Mouse (Mus musculus) liver, embryonic 14.5 days (tissue): ENCODE data around the gene Zfp869. TPM values are rescaled to one million over a fixed set of nuclear protein-coding genes. Genes with fewer than 3 reads are reported as not detected.
"Not testable (repeated sequence)": the region's sequence is repeated elsewhere in the genome, so short reads cannot be mapped to it uniquely, and the experiment has no call there.

Experiments used
- ATAC-seq: fragments of 200-750 bp; cut with Nextera tagmentation; 2 replicates; pipeline ENCODE4 v1.8.0; 2017; ENCODE audit warnings: moderate number of reproducible peaks, mild to moderate bottlenecking, moderate library complexity; ENCODE audit not compliant: insufficient read depth
- DNase-seq, 3 experiments: peaks; one replicate each; pipeline ENCODE4 v3.0.0-alpha.2; 2012 to 2013; ENCODE audit warnings: low read depth in 3 of 3, low spot score in 3 of 3
- H3K27ac ChIP-seq: fragments of 300-500 bp; sonication (generic); 2 replicates; pipeline ENCODE4 v1.5.1; 2014; ENCODE audit warnings: moderate library complexity, mild to moderate bottlenecking, control low read depth, inconsistent platforms
- H3K27me3 ChIP-seq: fragments of 300-500 bp; sonication (generic); 2 replicates; pipeline ENCODE4 v1.6.1; 2014; ENCODE audit warnings: mild to moderate bottlenecking, low read length, moderate library complexity; ENCODE audit not compliant: control insufficient read depth, insufficient read depth
- H3K36me3 ChIP-seq: fragments of 300-500 bp; sonication (generic); replicated peaks from 2 replicates; pipeline ENCODE4 v1.6.1; 2014; ENCODE audit warnings: low read depth; ENCODE audit not compliant: control insufficient read depth, insufficient read depth
- H3K4me1 ChIP-seq, 2 experiments: fragments of 200-500 bp in 1 of 2; fragments of 300-500 bp in 1 of 2; sonication (generic) in 1 of 2; replicated peaks; 2 replicates each; pipeline ENCODE4 v1.6.1; 2012 to 2014; ENCODE audit warnings: antibody characterized with exemption in 1 of 2, inconsistent platforms in 1 of 2, low read length in 1 of 2; ENCODE audit not compliant: control insufficient read depth in 2 of 2, insufficient read depth in 2 of 2
- H3K4me2 ChIP-seq: fragments of 300-500 bp; sonication (generic); 2 replicates; pipeline ENCODE4 v1.6.1; 2014; ENCODE audit warnings: low read depth, mild to moderate bottlenecking, control low read depth, moderate library complexity
- H3K4me3 ChIP-seq, 2 experiments: fragments of 200-500 bp in 1 of 2; fragments of 300-500 bp in 1 of 2; sonication (generic) in 1 of 2; 2 replicates each; pipeline ENCODE4 v1.5.1; 2012 to 2014; ENCODE audit warnings: low read depth in 2 of 2, low read length in 2 of 2, mild to moderate bottlenecking in 2 of 2, control low read depth in 1 of 2, inconsistent platforms in 1 of 2, moderate library complexity in 1 of 2; ENCODE audit not compliant: insufficient read depth in 1 of 2
- H3K9ac ChIP-seq: fragments of 300-500 bp; sonication (generic); replicated peaks from 2 replicates; pipeline ENCODE4 v1.6.1; 2014; ENCODE audit warnings: mild to moderate bottlenecking, control low read depth, moderate library complexity
- H3K9me3 ChIP-seq: fragments of 300-500 bp; sonication (generic); 2 replicates; pipeline ENCODE4 v1.6.1; 2016; ENCODE audit warnings: low read length, mixed read lengths; ENCODE audit not compliant: control insufficient read depth
- CTCF ChIP-seq: IDR thresholded peaks from 2 replicates; pipeline ENCODE4 v1.5.1; 2016; ENCODE audit warnings: antibody characterized with exemption, low read depth, control low read depth
- EP300 ChIP-seq: IDR thresholded peaks from 2 replicates; pipeline ENCODE4 v1.6.1; 2016; ENCODE audit warnings: antibody characterized with exemption, low read depth
- WGBS: fragments of 180-500 bp; shearing (Covaris S2); extraction: QIAGEN DNeasy Blood & Tissue Kit; methylation state at CpG from one replicate; pipeline ENCODE4 v1.1.7; 2014; ENCODE audit not compliant: insufficient replicate concordance; 5-methylcytosine and 5-hydroxymethylcytosine counted together
- polyA plus RNA-seq, 2 experiments: library from polyadenylated mRNA; depleted of rRNA in 1 of 2; stranded (reverse) in 1 of 2; unstranded in 1 of 2; fragments of >200 nt; fragmentation: Nextera tagmentation in 1 of 2; extraction: Ambion mirVana in 1 of 2; gene quantifications; 2 replicates each; pipeline versions ENCODE4 v1.2.1 to v1.2.3; 2012 to 2014

The Zfp869 gene
- 2.7 and 4.9 TPM in 2 replicates for polyA plus RNA-seq (2012; rRNA removed)
- 10.0 and 12.3 TPM in 2 replicates for polyA plus RNA-seq (2014; fragmentation: Nextera tagmentation; extraction: Ambion mirVana)

DNA sequence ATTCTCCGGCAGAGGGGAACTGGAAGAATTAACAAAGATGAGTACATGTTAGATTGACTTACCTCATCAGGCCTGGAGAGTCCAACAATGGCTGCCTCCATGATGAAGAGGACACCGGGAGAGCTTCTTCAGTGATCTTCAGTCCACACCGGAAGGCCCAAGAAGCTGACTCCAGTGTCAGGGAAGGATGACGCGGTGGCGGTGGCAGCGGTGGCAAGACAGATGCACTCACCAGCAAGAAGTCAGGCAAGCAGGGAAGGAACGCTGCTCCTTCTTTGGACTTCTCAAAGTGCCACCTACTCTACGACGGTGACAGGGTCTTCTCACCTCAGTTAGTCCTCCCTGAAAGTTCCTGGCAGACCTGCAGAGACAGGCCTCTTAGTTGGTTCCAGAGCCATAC lies at the start of gene Zfp869:
Gene Zfp869, minus strand, starts transcription at position 101 of the 400 bp plus-strand sequence.
- H3K36me3 ChIP-seq, result peaks cover 56% of the 10 kb centered on the region
- not testable (repeated sequence) for ATAC-seq, H3K9ac ChIP-seq, H3K4me2 ChIP-seq, H3K27ac ChIP-seq, DNase-seq, H3K27me3 ChIP-seq, H3K9me3 ChIP-seq, H3K4me1 ChIP-seq, H3K4me3 ChIP-seq
- WGBS, result 95% methylated on average over 8 of the region's 10 CpGs

DNA sequence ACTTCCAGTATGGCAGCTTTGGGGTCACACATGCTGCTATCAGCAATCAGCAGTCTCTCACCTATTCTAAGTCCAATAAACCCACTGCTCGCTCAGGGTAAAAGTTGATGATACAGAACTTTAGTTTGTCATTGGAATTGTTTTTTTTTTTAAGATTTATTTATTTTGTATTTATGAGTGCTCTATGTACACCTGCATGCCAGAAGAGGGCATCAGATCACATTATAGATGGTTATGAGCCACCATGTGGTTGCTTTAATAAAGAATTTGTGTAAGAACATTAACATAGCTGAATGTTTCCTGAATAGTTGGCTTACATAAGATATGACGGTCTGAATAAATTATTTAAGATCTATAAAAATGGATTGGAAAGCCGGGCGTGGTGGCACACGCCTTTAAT lies 47.8 kb upstream of the Zfp869 start:
- Histone ChIP-seq H3K4me2 (no peak overlapping the region), H3K4me3 (no peak overlapping the region), H3K9ac (no peak overlapping the region), H3K9me3 (no peaks in the 10 kb centered on the region), H3K4me1 (peaks cover 0 to 6% of the 10 kb centered on the region in 2 experiments; a peak in 1 of 4 replicates), H3K27ac (no peak overlapping the region), H3K36me3 (peaks cover 13% of the 10 kb centered on the region; the same call in 1 of the 2 replicates), H3K27me3 (no peaks in the 10 kb centered on the region)
- ATAC-seq, result no peak
- DNase-seq, result no peak
- TF ChIP-seq CTCF, result no peak
- no peak for TF ChIP-seq EP300
- 80% methylated on average over 5 of the region's 5 CpGs for WGBS

DNA sequence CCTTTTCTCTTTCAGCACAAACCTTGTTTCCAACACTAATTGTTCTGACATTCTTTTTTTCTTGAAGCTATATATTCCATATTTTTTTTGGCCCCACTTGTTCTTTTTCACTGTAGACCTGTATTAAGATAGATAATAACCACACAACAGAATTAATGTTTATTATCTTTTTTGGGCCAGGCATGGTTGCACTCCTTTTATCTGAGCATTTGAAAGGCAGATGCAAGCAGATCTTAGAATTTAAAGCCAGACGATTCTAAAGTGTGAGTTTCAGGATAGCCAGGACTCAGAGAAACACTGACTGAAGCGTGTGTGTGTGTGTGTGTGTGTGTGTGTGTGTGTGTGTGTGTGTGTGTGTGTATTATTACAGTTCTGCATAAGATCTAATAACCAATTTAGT lies 41.9 kb upstream of the Zfp869 start:
- DNase-seq, result peak in 1 of 3 experiments; percentile 27
- Histone ChIP-seq H3K27ac (peak overlapping the region; percentile 47), H3K36me3 (peaks cover 4% of the 10 kb centered on the region; the same call in 1 of the 2 replicates), H3K27me3 (no peaks in the 10 kb centered on the region), H3K4me3 (no peak overlapping the region), H3K9ac (no peak overlapping the region), H3K4me2 (peak overlapping the region; percentile 31), H3K9me3 (no peaks in the 10 kb centered on the region), H3K4me1 (peaks cover 28 to 38% of the 10 kb centered on the region in 2 experiments)
- ATAC-seq, result no peak
- TF ChIP-seq EP300 (peak; percentile 59; the same call in 1 of the 2 replicates), CTCF (no peak)
- WGBS, result 10% methylated on average over 2 of the region's 2 CpGs

GRCm38 (mm10) chr8:69749544-69750454 lies 39.3 kb upstream of the Zfp869 start, which contains the start of gene Zfp963:
Gene Zfp963, minus strand, starts transcription at chr8:69749970.
- Histone ChIP-seq H3K4me2 (peak within 1 kb of the TSS; percentile 77), H3K27ac (peak within 1 kb of the TSS; percentile 92), H3K9ac (peak within 1 kb of the TSS; percentile 77), H3K9me3 (no peaks in the 10 kb centered on the region), H3K27me3 (no peaks in the 10 kb centered on the region), H3K36me3 (no peaks in the 10 kb centered on the region), H3K4me1 (peaks cover 28 to 38% of the 10 kb centered on the region in 2 experiments), H3K4me3 (peak within 1 kb of the TSS; percentile 70 to 79)
- WGBS, result 4% methylated on average over 48 of the region's 48 CpGs
- DNase-seq (peak; percentile 89 to 91 (median 91)), ATAC-seq (peak; percentile 98)
- TF ChIP-seq EP300 (no peak), CTCF (peak; percentile 17; the same call in 1 of the 2 replicates)

DNA sequence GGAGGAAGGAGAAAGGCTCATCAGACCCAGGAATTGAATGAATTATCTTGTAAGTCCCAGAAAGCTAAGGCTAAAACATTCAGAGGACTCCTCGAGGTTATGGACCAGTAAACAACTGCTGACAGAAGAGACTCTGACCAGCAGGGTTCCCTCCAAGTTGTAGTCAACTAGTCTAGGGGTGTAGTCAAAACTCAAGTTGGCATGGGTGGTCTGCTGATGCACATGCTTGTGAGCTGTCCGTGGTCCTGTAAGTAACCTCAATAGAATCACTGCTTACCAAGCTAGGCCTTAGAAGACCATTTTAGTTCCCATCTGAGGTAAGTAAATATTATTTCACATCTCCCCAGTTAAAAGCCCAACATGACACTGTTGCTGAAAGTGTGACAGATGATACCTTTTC lies 30.7 kb upstream of the Zfp869 start:
- 54% methylated on average over 2 of the region's 2 CpGs for WGBS
- H3K4me1 ChIP-seq, result no peaks in the 10 kb centered on the region
- DNase-seq, result no peak
- no peak overlapping the region for H3K27ac ChIP-seq
- H3K36me3 ChIP-seq, result 0 out of 2 replicates have a peak, but pooled peaks cover 2% of the 10 kb centered on the region
- H3K9me3 ChIP-seq, result no peaks in the 10 kb centered on the region
- H3K27me3 ChIP-seq, result no peaks in the 10 kb centered on the region
- H3K4me2 ChIP-seq, result no peak overlapping the region
- TF ChIP-seq CTCF, result no peak
- no peak for TF ChIP-seq EP300
- H3K9ac ChIP-seq, result no peak overlapping the region
- ATAC-seq, result no peak
- no peak overlapping the region for H3K4me3 ChIP-seq
